Mouse (Mus musculus) forebrain, embryonic 12.5 days (tissue): ENCODE measurements at regions not wholly inside any gene's neighbourhood (a gene's known extent, or its start where the extent isn't known, plus 50 kb on each side); places are given as distances from the start of the nearest gene placed in this dataset.

Experiments
- ATAC-seq: fragments of 200-750 bp; cut with Nextera tagmentation; 2 replicates; pipeline ENCODE4 v1.8.0; 2017; ENCODE audit warnings: moderate TSS enrichment; ENCODE audit not compliant: low FRiP score
- H3K27ac ChIP-seq: fragments of 300-500 bp; sonication (generic); 2 replicates; pipeline ENCODE4 v1.5.1; 2016; ENCODE audit warnings: mild to moderate bottlenecking
- H3K27me3 ChIP-seq: fragments of 300-500 bp; sonication (generic); 2 replicates; pipeline ENCODE4 v1.6.1; 2016; ENCODE audit warnings: mild to moderate bottlenecking
- H3K36me3 ChIP-seq: fragments of 300-500 bp; sonication (generic); replicated peaks from 2 replicates; pipeline ENCODE4 v1.6.1; 2016; ENCODE audit warnings: mild to moderate bottlenecking
- H3K4me1 ChIP-seq: fragments of 300-500 bp; sonication (generic); 2 replicates; pipeline ENCODE4 v1.6.1; 2016
- H3K4me2 ChIP-seq: fragments of 300-500 bp; sonication (generic); 2 replicates; pipeline ENCODE4 v1.6.1; 2016; ENCODE audit warnings: mild to moderate bottlenecking, moderate library complexity
- H3K4me3 ChIP-seq: fragments of 300-500 bp; sonication (generic); replicated peaks from 2 replicates; pipeline ENCODE4 v1.5.1; 2016; ENCODE audit warnings: mild to moderate bottlenecking
- H3K9ac ChIP-seq: fragments of 300-500 bp; sonication (generic); 2 replicates; pipeline ENCODE4 v1.6.1; 2016; ENCODE audit warnings: mild to moderate bottlenecking
- H3K9me3 ChIP-seq: fragments of 300-500 bp; sonication (generic); 2 replicates; pipeline ENCODE4 v1.6.1; 2016
- WGBS: fragments of 180-500 bp; shearing (Covaris S2); methylation state at CpG from one replicate; pipeline ENCODE4 v1.1.7; 2016; 5-methylcytosine and 5-hydroxymethylcytosine counted together

GRCm38 (mm10) chr16:8961739-8962138 is 131.8 kb downstream of the 1810013L24Rik start:
- Histone ChIP-seq H3K9me3 (no peaks in the 10 kb centered on the region), H3K27ac (no peak overlapping the region), H3K27me3 (no peaks in the 10 kb centered on the region), H3K4me1 (0 out of 2 replicates have a peak, but pooled peaks cover 5% of the 10 kb centered on the region), H3K4me2 (no peak overlapping the region), H3K4me3 (no peak overlapping the region), H3K9ac (no peak overlapping the region), H3K36me3 (no peaks in the 10 kb centered on the region)
- no peak for ATAC-seq
- WGBS: 85% methylated on average over 10 of the region's 10 CpGs

DNA sequence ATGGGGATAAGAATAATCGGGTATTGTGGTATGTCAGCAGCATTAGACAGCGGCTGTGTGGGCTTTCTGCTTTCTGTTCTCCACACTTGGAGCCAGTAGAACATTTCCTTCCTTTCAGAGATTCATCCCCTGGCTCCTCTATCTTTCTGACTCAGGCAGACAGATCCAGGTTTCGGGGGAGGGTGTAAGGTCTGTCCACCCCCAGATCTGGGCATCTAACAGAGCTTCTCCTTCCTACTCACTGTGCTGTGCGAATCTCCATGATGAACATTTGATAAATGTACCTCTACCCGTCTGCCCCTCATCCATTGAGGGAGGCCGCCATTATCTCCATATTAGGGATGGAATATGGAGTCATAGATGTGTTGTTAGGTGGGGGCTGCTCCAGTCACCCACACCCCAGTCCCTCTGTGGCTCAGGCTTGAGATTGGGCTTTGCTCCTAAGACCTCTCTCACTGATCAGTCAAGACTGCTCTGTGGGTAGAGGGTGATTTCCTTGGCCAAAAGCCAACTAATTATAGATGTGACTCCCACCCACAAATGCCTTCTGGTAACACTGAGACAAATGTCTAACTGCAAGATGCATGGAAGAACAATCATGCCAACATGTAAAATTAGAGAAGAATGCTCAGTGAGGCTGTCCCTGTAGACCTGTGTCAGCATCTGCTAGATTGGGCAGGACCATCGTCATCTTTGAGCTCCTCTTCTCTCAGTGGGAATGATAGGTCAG is 163.8 kb downstream of the 1810013L24Rik start:
- H3K27me3 ChIP-seq: no peaks in the 10 kb centered on the region
- no peak overlapping the region for H3K4me3 ChIP-seq
- H3K9ac ChIP-seq: no peak overlapping the region
- 89% methylated on average over 7 of the region's 7 CpGs for WGBS
- H3K4me2 ChIP-seq: no peak overlapping the region
- ATAC-seq: no peak
- no peaks in the 10 kb centered on the region for H3K9me3 ChIP-seq
- H3K4me1 ChIP-seq: no peaks in the 10 kb centered on the region; the same call in 1 of the 2 replicates
- H3K27ac ChIP-seq: no peak overlapping the region
- H3K36me3 ChIP-seq: no peaks in the 10 kb centered on the region

GRCm38 (mm10) chr16:8994521-8994920 is 164.6 kb downstream of the 1810013L24Rik start:
- H3K4me3 ChIP-seq: no peak overlapping the region
- H3K27ac ChIP-seq: no peak overlapping the region
- no peaks in the 10 kb centered on the region for H3K9me3 ChIP-seq
- no peak overlapping the region for H3K9ac ChIP-seq
- no peak overlapping the region for H3K4me2 ChIP-seq
- WGBS: 94% methylated on average over 1 of the region's 1 CpGs
- no peaks in the 10 kb centered on the region; the same call in 1 of the 2 replicates for H3K4me1 ChIP-seq
- H3K36me3 ChIP-seq: no peaks in the 10 kb centered on the region
- ATAC-seq: no peak
- H3K27me3 ChIP-seq: no peaks in the 10 kb centered on the region

- no peaks in the 10 kb centered on the region for H3K36me3 ChIP-seq
- 73% methylated on average over 5 of the region's 5 CpGs for WGBS
- H3K27ac ChIP-seq: no peak overlapping the region
- H3K4me1 ChIP-seq: no peaks in the 10 kb centered on the region; the same call in 1 of the 2 replicates
- H3K27me3 ChIP-seq: no peaks in the 10 kb centered on the region
- no peak overlapping the region for H3K4me2 ChIP-seq
- H3K9ac ChIP-seq: no peak overlapping the region
- no peaks in the 10 kb centered on the region for H3K9me3 ChIP-seq
- ATAC-seq: no peak
- H3K4me3 ChIP-seq: no peak overlapping the region
These were observed 167.3 kb downstream of the 1810013L24Rik start for GRCm38 (mm10) chr16:8997250-8997649.

DNA sequence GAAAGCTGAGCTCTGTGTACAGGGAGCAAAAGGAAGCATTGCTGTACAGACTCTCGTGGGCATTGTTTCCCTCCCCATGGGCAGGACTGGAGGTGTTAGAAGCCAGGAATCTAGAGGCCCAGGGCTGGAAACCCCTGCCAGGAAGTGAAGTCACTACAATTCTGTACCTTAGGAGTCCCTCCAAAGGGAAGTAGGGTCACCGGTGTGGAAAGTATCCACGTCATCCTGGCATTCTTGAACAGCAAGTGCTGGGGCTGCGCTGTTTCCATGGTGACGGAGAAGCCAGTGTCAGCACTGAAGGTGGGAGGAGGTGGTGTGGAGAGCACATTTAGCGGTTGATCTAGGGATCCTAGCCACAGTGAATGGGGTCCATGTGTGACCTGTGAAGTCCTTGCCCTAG is 174.1 kb downstream of the 1810013L24Rik start:
- 0 out of 2 replicates have a peak, but pooled peaks cover 7% of the 10 kb centered on the region for H3K4me1 ChIP-seq
- 0 out of 2 replicates have a peak, but pooled peaks have one; percentile 11 for ATAC-seq
- no peaks in the 10 kb centered on the region for H3K36me3 ChIP-seq
- WGBS: 32% methylated on average over 6 of the region's 6 CpGs
- no peaks in the 10 kb centered on the region for H3K9me3 ChIP-seq
- no peak overlapping the region for H3K27ac ChIP-seq
- no peak overlapping the region for H3K4me2 ChIP-seq
- no peak overlapping the region for H3K4me3 ChIP-seq
- H3K27me3 ChIP-seq: no peaks in the 10 kb centered on the region
- H3K9ac ChIP-seq: no peak overlapping the region

GRCm38 (mm10) chr16:9005933-9006332 is 176.0 kb downstream of the 1810013L24Rik start:
- Histone ChIP-seq H3K9me3 (no peaks in the 10 kb centered on the region), H3K9ac (no peak overlapping the region), H3K4me1 (0 out of 2 replicates have a peak, but pooled peaks cover 7% of the 10 kb centered on the region), H3K36me3 (no peaks in the 10 kb centered on the region), H3K27me3 (peaks cover 2% of the 10 kb centered on the region; the same call in 1 of the 2 replicates), H3K27ac (no peak overlapping the region), H3K4me2 (no peak overlapping the region), H3K4me3 (no peak overlapping the region)
- no peak for ATAC-seq
- WGBS: 46% methylated on average over 5 of the region's 5 CpGs

DNA sequence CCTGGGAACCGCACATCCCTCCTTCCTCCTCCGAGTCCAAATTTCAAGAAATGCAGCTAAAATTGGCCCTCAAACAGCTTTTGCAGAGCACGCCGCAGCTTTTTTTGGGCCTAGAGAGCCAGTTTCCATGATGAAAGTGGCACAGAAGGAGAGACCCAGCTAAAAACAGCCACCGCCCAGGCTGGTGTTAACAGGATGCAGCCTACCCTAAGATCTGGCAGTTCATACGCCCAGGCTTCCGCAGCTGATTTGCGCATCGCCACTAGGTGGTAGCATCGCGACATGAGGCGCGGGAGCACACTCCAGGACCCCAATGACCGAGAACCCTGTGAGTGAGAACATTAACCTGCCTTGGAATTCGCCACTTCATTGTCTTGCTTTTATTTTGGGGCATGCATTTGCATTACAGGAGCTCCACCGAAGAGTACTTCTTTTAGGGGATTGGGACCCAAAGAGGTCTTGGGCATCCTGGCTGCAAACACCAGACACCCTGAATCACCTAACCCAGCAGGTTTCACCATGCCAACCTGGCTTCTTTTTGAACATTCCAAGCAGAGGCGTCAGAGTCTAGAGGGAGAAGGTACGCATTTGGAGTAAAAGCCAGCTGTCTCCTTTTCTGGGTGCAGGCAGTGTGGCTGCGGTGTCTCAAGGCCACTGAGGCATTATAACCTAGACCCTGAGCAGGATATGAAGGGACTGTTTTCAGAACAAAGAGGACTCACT is 179.6 kb downstream of the 1810013L24Rik start:
- H3K4me2 ChIP-seq: no peak overlapping the region

GRCm38 (mm10) chr16:9011077-9011476 is 181.2 kb downstream of the 1810013L24Rik start:
- no peak overlapping the region for H3K4me2 ChIP-seq

More for the DNA sequence above, 179.6 kb downstream of the 1810013L24Rik start:
- no peaks in the 10 kb centered on the region for H3K36me3 ChIP-seq
- peak; percentile 84 for ATAC-seq
- H3K9ac ChIP-seq: no peak overlapping the region
- no peaks in the 10 kb centered on the region for H3K4me1 ChIP-seq
- WGBS: 23% methylated on average over 19 of the region's 19 CpGs
- H3K4me3 ChIP-seq: no peak overlapping the region
- no peak overlapping the region for H3K27ac ChIP-seq
- no peaks in the 10 kb centered on the region for H3K9me3 ChIP-seq
- peaks cover 5% of the 10 kb centered on the region; the same call in 1 of the 2 replicates for H3K27me3 ChIP-seq

DNA sequence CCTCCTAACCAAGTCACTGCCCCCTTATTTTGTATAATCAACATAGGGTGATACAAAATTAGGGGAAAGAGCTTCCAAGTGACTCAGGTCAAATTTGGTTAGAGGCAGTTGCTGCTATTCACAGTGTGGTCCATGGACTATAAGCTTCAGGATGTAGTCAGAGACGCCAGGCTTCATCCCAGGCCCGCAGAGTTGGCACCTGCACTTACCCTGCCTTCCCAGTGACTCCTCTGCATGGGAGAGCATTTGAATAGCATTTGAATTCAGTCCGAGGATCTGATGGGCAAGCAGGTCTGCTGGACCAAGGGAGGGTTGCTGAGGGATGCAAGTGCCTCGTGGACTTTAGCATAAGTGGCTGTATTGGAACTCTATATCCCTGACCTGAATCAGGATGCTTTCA is 181.8 kb downstream of the 1810013L24Rik start:
- Histone ChIP-seq H3K27ac (no peak overlapping the region), H3K27me3 (peaks cover 8% of the 10 kb centered on the region; the same call in 1 of the 2 replicates), H3K9ac (no peak overlapping the region), H3K4me3 (no peak overlapping the region), H3K4me1 (no peaks in the 10 kb centered on the region), H3K9me3 (no peaks in the 10 kb centered on the region), H3K36me3 (no peaks in the 10 kb centered on the region), H3K4me2 (no peak overlapping the region)
- WGBS: 78% methylated on average over 4 of the region's 4 CpGs
- ATAC-seq: no peak

More at GRCm38 (mm10) chr16:9011077-9011476, 181.2 kb downstream of the 1810013L24Rik start:
- ATAC-seq: no peak
- Histone ChIP-seq H3K27ac (no peak overlapping the region), H3K9me3 (no peaks in the 10 kb centered on the region), H3K4me1 (no peaks in the 10 kb centered on the region), H3K9ac (no peak overlapping the region), H3K4me3 (no peak overlapping the region), H3K27me3 (peaks cover 7% of the 10 kb centered on the region; the same call in 1 of the 2 replicates), H3K36me3 (no peaks in the 10 kb centered on the region)
- 78% methylated on average over 1 of the region's 1 CpGs for WGBS

- H3K36me3 ChIP-seq: no peaks in the 10 kb centered on the region
- no peak overlapping the region for H3K4me3 ChIP-seq
- H3K27ac ChIP-seq: no peak overlapping the region
- no peak for ATAC-seq
- no peak overlapping the region for H3K4me2 ChIP-seq
- no peaks in the 10 kb centered on the region for H3K9me3 ChIP-seq
- no peaks in the 10 kb centered on the region for H3K4me1 ChIP-seq
- no peak overlapping the region for H3K9ac ChIP-seq
- H3K27me3 ChIP-seq: peaks cover 4% of the 10 kb centered on the region; the same call in 1 of the 2 replicates
- 77% methylated on average over 13 of the region's 13 CpGs for WGBS
These were observed 186.3 kb downstream of the 1810013L24Rik start for GRCm38 (mm10) chr16:9016040-9016761.

GRCm38 (mm10) chr16:9016762-9017086 is 186.8 kb downstream of the 1810013L24Rik start:
- Histone ChIP-seq H3K9me3 (no peaks in the 10 kb centered on the region), H3K4me1 (no peaks in the 10 kb centered on the region), H3K36me3 (no peaks in the 10 kb centered on the region), H3K9ac (no peak overlapping the region), H3K27ac (no peak overlapping the region), H3K27me3 (0 out of 2 replicates have a peak, but pooled peaks cover 3% of the 10 kb centered on the region), H3K4me3 (no peak overlapping the region), H3K4me2 (no peak overlapping the region)
- WGBS: 95% methylated on average over 7 of the region's 7 CpGs
- no peak for ATAC-seq

DNA sequence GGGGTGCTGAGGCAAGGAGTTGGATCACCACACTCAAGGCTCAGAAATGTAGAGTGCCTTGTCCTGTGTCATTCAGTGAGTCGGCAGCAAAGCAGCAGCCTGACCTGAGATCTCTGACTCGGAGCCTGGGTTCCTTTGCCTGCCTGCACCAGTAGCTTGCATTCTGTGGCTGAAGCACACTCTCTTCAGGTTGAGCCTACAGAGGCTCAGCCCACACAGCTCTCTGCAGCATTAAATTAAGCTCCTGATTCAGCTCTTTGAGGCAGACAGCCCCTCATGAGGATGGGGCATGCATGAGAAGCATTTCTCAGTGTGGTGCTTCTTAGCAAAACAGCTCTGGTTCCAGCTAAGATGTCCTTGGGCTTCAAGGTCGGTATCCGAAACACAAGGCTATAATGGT is 200.8 kb downstream of the 1810013L24Rik start:
- Histone ChIP-seq H3K27me3 (no peaks in the 10 kb centered on the region), H3K4me1 (no peaks in the 10 kb centered on the region), H3K36me3 (no peaks in the 10 kb centered on the region)

More for the DNA sequence above, 200.8 kb downstream of the 1810013L24Rik start:
- no peak overlapping the region for H3K9ac ChIP-seq
- H3K27ac ChIP-seq: no peak overlapping the region
- no peak overlapping the region for H3K4me2 ChIP-seq
- no peak overlapping the region for H3K4me3 ChIP-seq
- H3K9me3 ChIP-seq: no peaks in the 10 kb centered on the region
- WGBS: 89% methylated on average over 4 of the region's 4 CpGs
- no peak for ATAC-seq
